Mouse (Mus musculus) urinary bladder, postnatal 4 days (tissue): ENCODE data around the gene Clec12a.

ENCODE experiments used
- DNase-seq, 2 experiments: peaks; one replicate each; pipeline ENCODE4 v3.0.0; 2021 to 2022; ENCODE audit warnings: low spot score in 2 of 2

The Clec12a gene

DNA sequence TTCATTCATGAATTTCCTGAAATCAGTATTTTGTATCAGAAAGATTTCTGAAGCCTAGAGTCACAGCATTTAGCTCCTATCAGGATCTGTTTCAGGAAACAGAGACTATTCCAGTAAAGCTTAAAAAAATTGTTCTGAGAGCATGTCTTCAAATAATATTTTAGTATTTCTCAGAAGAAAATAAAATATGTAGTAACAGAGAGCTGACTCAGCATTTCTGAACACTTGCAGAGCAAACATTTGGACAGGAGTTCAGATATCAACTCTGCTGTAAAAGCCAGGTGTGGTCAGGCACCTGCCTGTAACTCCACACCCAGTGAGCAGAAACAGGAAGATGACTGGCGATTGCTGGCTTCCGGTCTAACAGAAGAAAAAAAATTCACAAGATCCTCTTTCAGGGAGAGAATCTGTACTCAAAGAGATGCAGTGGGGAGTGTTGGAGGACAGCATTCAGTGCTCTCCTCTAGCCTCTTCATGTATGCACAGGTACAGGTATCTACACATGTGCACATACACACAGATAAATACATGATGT is 32.5 kb downstream of the Clec12a start:
- no peak for DNase-seq

DNA sequence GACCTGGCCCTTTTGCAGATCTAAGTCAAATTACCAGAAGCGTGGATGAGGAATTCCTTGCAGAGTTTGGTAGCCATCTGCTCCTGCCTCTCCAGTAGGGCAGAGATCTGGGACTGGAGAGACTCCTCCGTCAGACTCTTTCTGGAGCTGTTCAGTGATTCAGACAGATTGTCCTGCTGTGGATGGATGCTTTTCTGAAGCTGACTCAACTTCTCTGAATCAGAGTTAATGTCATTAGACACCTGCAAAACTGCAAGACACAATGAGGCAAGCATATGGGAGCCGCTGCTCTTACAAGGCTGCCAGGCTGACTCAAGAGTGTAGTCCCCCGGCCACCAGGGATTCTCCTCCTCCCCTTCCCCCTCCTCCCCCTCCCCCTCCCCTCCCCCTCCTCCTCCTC is 38.0 kb downstream of the Clec12a start:
- no peak for DNase-seq

DNA sequence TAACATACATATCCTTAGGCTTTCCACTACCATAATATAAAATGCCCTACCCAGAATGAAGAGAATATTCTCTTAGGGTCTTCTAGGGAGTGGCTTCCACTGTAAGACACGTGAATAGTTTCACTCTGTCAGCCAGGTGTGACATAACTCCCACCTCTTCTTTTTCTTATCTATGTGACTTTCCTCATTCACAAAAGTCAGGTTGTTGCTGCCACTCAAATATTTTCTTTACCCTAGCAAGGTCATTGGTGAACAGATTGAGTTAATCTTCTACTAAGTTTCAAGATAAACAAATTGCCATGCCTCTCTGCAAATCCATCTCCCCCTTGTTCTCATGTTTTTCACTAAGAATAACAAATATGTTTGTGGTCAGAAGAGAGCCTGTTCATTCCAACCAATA is 39.2 kb downstream of the Clec12a start:
- no peak for DNase-seq

DNA sequence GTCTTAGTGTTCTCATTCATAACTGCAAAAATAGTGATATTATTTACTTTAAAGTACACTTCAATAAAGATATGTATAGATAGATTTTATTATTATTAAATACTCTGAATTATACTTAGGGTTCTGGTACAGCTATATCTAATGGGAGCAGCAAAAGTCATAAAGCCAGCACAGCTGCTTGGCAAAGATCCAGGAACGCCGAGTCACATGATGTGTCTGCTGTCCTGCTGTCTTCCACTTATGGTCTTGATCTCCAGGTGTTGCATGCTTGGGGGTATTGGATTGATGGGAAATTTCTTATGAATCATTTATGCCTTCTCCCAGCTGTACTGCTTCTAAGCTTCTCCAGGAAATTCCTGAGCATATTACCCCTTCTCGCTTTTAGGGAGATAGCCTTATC is 41.0 kb downstream of the Clec12a start:
- DNase-seq: no peak

- no peak for DNase-seq
These were observed 42.5 kb downstream of the Clec12a start for GRCm38 (mm10) chr6:129385000-129385399.

- DNase-seq: no peak
These were observed 43.3 kb downstream of the Clec12a start, which contains the start of gene Clec12b for GRCm38 (mm10) chr6:129385774-129386173. Gene Clec12b (minus strand): TSS chr6:129385874.

GRCm38 (mm10) chr6:129393087-129393720 is 50.7 kb downstream of the Clec12a start:
- no peak for DNase-seq

DNA sequence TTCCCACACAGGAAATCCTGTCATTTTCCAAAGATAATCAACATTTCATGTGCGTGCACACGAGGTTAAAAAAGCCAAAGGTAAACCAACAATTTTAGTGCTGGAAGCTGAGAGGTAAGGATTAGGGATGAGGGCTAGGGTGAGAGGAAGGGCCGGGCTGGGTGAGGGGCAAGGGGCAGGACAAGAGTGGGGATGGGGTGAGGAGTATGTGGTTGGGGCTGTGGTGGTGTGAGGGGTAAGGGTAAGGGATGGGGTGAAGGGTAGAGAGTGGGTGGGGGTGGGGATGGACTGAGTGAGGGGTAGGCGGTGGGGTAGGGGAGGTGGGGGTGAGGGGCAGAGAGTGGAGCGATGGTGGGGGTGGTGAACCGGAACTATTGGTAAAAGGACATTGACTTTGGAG is 51.2 kb downstream of the Clec12a start:
- no peak for DNase-seq

- DNase-seq: no peak
These were observed 54.5 kb downstream of the Clec12a start, which contains the start of gene Clec1b for GRCm38 (mm10) chr6:129396997-129397396. Gene Clec1b (plus strand): TSS chr6:129397297.

- DNase-seq: no peak
These were observed 57.5 kb downstream of the Clec12a start for GRCm38 (mm10) chr6:129399945-129400344.

GRCm38 (mm10) chr6:129402404-129402803 is 59.9 kb downstream of the Clec12a start:
- no peak for DNase-seq

GRCm38 (mm10) chr6:129403391-129403790 is 60.9 kb downstream of the Clec12a start:
- no peak for DNase-seq

- no peak for DNase-seq
These were observed 63.5 kb downstream of the Clec12a start for GRCm38 (mm10) chr6:129405999-129406398.

DNA sequence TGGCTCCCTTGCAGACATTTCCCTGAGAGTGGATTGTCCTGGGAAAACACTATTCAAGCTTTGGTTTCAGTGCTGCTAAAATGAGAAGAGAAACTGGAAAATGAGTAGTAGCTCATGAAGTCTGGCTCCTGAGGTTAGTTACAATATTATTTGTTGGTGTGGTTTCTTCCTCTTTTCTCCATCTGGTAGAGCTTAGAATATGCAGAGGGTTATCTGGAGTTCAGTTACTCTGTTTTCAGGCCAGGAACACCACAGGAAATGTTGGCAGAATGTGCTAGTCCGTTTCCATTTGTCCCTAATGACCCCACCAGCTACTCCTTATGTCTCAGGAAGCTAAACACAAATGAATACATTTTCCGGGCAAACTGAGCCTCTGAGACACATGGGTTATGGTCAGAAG is 64.8 kb downstream of the Clec12a start:
- DNase-seq: no peak

- DNase-seq: no peak
These were observed 66.1 kb downstream of the Clec12a start, which contains the start of gene Clec9a for GRCm38 (mm10) chr6:129408562-129408961. Gene Clec9a (plus strand): TSS chr6:129408862.

DNA sequence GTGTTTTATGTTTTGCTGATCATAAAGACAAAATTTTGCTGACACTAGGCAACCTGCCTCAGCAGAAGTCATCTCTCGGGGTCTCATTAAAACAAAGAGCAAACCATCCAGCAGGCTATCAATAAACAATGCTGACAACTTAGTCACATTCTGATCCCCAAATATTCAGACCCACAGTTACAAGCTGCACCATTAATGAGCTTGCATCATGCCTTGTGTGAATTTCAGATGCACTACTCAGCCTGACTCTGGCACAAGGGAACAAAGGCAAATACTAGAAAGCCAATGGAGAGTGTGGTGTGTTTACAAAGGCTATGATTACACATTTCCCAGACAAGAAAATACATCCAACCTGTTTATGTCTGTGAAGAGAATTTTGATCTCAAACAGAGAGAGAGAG is 71.7 kb downstream of the Clec12a start:
- no peak for DNase-seq
